Mouse (Mus musculus) ES-Bruce4 (cell line): Measurements from ENCODE around the gene Calu. TPM values are rescaled to one million over a fixed set of nuclear protein-coding genes. Genes with fewer than 3 reads are reported as not detected.
"Not testable (repeated sequence)": the region's sequence is repeated elsewhere in the genome, so short reads cannot be mapped to it uniquely, and the experiment has no call there.

Source experiments
- H3K27ac ChIP-seq: 2 replicates; pipeline ENCODE4 v1.5.1; 2012; ENCODE audit warnings: low read length, inconsistent platforms; ENCODE audit not compliant: insufficient read depth
- H3K27me3 ChIP-seq: 2 replicates; pipeline ENCODE4 v1.6.1; 2012; ENCODE audit warnings: mild to moderate bottlenecking, low read length, inconsistent platforms; ENCODE audit not compliant: control insufficient read depth, poor library complexity, insufficient read depth, severe bottlenecking
- H3K36me3 ChIP-seq: 2 replicates; pipeline ENCODE4 v1.6.1; 2012; ENCODE audit warnings: inconsistent platforms, mild to moderate bottlenecking, low read length, moderate library complexity; ENCODE audit not compliant: control insufficient read depth, poor library complexity, insufficient read depth, severe bottlenecking
- H3K4me1 ChIP-seq: one replicate; pipeline ENCODE4 v1.8.1; 2011; ENCODE audit warnings: low read length; ENCODE audit not compliant: control insufficient read depth, insufficient read depth
- H3K4me3 ChIP-seq: 2 replicates; pipeline ENCODE4 v1.5.1; 2011; ENCODE audit warnings: low read depth, mild to moderate bottlenecking, low read length
- H3K9ac ChIP-seq: 2 replicates; pipeline ENCODE4 v1.6.1; 2012; ENCODE audit warnings: low read depth, mild to moderate bottlenecking, inconsistent platforms; ENCODE audit not compliant: poor library complexity, severe bottlenecking
- H3K9me3 ChIP-seq: replicated peaks from 2 replicates; pipeline ENCODE4 v1.6.1; 2012; ENCODE audit warnings: mild to moderate bottlenecking, low read length, inconsistent platforms; ENCODE audit not compliant: control insufficient read depth, poor library complexity, insufficient read depth, severe bottlenecking
- CTCF ChIP-seq: IDR thresholded peaks from one replicate; pipeline ENCODE4 v1.8.1; 2011; ENCODE audit warnings: low read depth, low read length
- EP300 ChIP-seq: IDR thresholded peaks from 2 replicates; pipeline ENCODE4 v1.6.1; 2011; ENCODE audit warnings: low read depth, low read length; ENCODE audit not compliant: insufficient read depth
- POLR2A ChIP-seq: IDR thresholded peaks from one replicate; pipeline ENCODE4 v1.8.1; 2011; ENCODE audit warnings: low read length; ENCODE audit not compliant: insufficient read depth
- polyA plus RNA-seq: library from polyadenylated mRNA; stranded (reverse); fragments of >200 nt; gene quantifications from 2 replicates; pipeline ENCODE4 v1.2.4, GENCODE M21; 2011; ENCODE audit warnings: low read depth; ENCODE audit not compliant: missing spikeins, insufficient read depth, insufficient read length

The Calu gene
- polyA plus RNA-seq, 1 experiment, result 284 TPM

DNA sequence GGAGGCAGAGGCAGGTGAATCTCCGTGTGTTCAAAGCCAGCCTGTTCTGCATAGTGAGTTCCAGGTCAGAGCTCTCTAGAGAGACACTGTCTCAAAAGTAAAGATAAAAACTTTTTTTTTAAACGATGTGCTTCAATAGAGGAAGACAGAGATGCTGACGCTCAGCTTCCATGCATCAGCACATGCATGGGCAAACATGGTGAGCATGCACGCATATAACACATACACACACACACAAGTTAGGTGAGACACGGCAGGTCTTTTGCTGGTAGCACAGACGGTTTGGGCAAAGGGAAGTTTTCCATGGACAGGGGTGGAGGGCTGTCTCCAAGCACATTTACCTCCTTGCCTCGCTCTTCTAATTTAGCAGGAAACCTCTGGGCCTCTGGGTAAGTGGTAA lies 25.7 kb upstream of the Calu start:
- no peak overlapping the region for H3K27ac ChIP-seq
- no peaks in the 10 kb centered on the region for H3K4me1 ChIP-seq
- H3K36me3 ChIP-seq, result no peaks in the 10 kb centered on the region
- TF ChIP-seq EP300 (no peak), POLR2A (no peak), CTCF (no peak)
- H3K27me3 ChIP-seq, result no peaks in the 10 kb centered on the region
- no peak overlapping the region for H3K9ac ChIP-seq
- H3K4me3 ChIP-seq, result no peak overlapping the region
- no peaks in the 10 kb centered on the region for H3K9me3 ChIP-seq

DNA sequence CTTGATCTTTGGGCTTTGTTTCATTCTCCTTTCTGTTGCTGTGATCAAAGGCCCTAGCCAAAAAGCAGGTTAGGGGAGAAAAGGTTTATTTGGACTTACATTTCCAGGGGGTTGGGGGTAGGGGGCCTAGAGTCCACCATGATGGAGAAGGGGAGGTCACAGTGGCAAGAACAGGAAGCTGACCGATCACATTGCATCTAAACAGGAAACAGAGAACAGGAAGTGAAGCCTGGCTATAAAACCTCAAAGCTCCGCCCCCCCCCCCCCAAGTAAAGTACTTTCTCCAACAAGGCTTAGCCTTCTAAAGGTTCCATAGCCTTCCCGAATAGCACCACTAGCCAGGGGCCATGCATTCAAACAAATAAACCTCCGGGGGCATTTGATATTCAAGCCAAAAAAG lies 25.1 kb upstream of the Calu start:
- no peaks in the 10 kb centered on the region for H3K4me1 ChIP-seq
- TF ChIP-seq EP300, result no peak
- TF ChIP-seq CTCF, result no peak
- no peak for TF ChIP-seq POLR2A
- H3K36me3 ChIP-seq, result no peaks in the 10 kb centered on the region
- no peak overlapping the region for H3K9ac ChIP-seq
- H3K27ac ChIP-seq, result no peak overlapping the region
- H3K9me3 ChIP-seq, result no peaks in the 10 kb centered on the region
- H3K4me3 ChIP-seq, result no peak overlapping the region
- H3K27me3 ChIP-seq, result no peaks in the 10 kb centered on the region

DNA sequence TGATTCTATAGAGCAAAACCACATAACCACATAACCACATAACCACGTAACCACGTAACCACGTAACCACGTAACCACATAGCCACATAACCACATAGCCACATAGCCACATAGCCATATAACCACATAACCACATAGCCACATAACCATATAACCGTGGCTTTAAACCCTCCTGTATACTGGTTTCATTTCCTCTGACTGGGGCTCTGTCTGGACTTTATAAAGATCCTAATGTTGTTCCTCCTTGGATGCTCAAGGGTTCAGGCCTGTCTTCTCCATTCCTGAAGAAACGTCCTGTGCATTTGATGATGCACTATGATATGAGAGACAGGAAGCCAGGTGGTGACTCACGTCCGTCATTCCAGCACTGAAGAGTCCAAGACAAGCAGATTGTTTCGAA lies 20.9 kb upstream of the Calu start:
- H3K4me3 ChIP-seq, result no peak overlapping the region
- H3K9ac ChIP-seq, result no peak overlapping the region
- H3K9me3 ChIP-seq, result no peaks in the 10 kb centered on the region
- H3K36me3 ChIP-seq, result no peaks in the 10 kb centered on the region
- H3K27me3 ChIP-seq, result no peaks in the 10 kb centered on the region
- no peak overlapping the region for H3K27ac ChIP-seq
- no peak for TF ChIP-seq EP300
- no peaks in the 10 kb centered on the region for H3K4me1 ChIP-seq

DNA sequence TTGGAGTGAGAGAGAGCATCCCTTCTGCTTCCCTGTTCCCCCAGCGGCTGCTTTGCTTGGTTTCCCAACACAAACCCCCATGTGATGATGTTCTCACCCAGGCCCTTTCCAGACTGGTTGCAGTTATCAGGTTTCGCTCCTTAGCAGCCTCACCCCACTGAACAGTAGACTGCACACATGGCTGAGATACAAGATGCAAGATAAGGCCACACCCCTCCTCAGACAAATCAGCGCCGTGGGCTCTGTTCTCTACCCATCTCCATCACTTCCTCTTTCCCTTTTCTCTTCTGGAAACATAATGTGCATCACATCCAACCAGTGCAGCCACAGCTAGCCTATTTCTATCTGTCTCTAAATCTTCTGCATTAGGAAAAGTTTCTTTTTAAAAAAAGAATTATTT lies 18.4 kb upstream of the Calu start:
- Histone ChIP-seq H3K27me3 (no peaks in the 10 kb centered on the region), H3K4me3 (no peak overlapping the region), H3K36me3 (no peaks in the 10 kb centered on the region), H3K4me1 (no peaks in the 10 kb centered on the region), H3K9ac (no peak overlapping the region), H3K27ac (no peak overlapping the region), H3K9me3 (no peaks in the 10 kb centered on the region)
- TF ChIP-seq CTCF (no peak), EP300 (no peak), POLR2A (no peak)

DNA sequence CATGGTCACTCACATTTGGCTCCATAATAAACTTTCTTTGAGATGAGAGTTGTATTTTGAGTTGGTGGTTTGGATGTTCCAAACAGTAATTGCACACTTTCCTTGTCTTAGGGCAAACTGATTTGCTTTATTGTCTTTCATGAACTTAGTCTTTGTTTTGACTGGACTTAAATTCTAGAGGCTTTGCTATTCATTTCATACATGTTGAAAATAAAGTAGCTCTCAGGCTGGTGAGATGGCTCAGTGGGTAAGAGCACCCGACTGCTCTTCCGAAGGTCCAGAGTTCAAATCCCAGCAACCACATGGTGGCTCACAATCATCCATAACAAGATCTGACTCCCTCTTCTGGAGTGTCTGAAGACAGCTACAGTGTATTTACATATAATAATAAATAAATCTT lies 1.4 kb upstream of the Calu start:
- not testable (repeated sequence) for H3K4me3 ChIP-seq, H3K36me3 ChIP-seq

DNA sequence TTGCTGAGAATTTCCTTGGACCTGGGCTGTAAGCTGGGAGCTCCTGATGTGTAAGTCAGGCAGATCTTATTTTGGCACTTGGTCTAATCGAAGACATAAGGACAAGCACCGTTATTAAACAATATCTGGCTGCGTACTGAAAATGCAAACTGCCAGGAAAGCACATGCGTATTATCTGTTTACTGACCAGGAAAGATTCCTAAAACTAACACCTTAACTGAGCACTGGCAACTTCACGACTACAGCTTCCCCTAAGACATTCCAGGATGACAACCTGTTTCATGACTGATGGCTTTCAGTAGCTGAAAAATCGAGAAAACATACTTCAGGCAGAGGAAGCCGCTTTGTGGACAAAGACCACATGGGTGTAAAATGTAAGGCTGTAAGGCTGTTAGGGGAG lies 680 bp upstream of the Calu start:
- H3K9me3 ChIP-seq, result no peaks in the 10 kb centered on the region
- peak overlapping the region; percentile 71 for H3K27ac ChIP-seq
- no peaks in the 10 kb centered on the region for H3K36me3 ChIP-seq
- peak overlapping the region; percentile 90 for H3K4me3 ChIP-seq
- TF ChIP-seq CTCF (no peak), POLR2A (no peak), EP300 (no peak)
- H3K4me1 ChIP-seq, result no peaks in the 10 kb centered on the region
- no peaks in the 10 kb centered on the region for H3K27me3 ChIP-seq
- H3K9ac ChIP-seq, result peak overlapping the region; percentile 38

More for the DNA sequence above, 1.4 kb upstream of the Calu start:
- not testable (repeated sequence) for H3K27ac ChIP-seq, H3K4me1 ChIP-seq, H3K9ac ChIP-seq, H3K9me3 ChIP-seq, H3K27me3 ChIP-seq

DNA sequence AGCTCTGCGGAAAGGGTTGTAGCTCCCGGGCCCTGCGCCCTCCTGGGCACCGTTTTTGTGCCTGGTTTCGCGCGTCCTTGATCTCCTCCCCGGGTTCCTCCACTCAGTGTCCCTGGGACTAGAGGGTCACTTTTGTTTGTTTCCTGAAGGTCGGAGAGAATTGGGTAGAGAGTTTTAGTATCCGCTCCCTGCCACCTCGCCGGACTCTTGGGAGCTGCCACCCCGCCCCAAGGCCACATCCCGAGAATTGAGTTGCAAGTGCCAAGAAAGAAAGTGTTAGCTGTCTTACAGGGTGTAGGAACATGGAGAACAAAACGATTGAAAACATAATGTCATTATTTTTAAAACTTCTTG lies 479 bp downstream of the Calu start:
- no peaks in the 10 kb centered on the region for H3K36me3 ChIP-seq
- H3K9me3 ChIP-seq, result no peaks in the 10 kb centered on the region
- H3K4me1 ChIP-seq, result no peaks in the 10 kb centered on the region
- H3K4me3 ChIP-seq, result peak overlapping the region; percentile 98
- no peak overlapping the region for H3K27ac ChIP-seq
- H3K27me3 ChIP-seq, result no peaks in the 10 kb centered on the region
- TF ChIP-seq POLR2A (no peak), EP300 (no peak), CTCF (no peak)
- H3K9ac ChIP-seq, result peak overlapping the region; percentile 93
